Mouse (Mus musculus): ENCODE measurements at regions not wholly inside any gene's neighbourhood (a gene's known extent, or its start where the extent isn't known, plus 50 kb on each side); places are given as distances from the start of the nearest gene placed in this dataset.

GRCm38 (mm10) chr8:26650287-26650686 is 326.8 kb upstream of the Zfp703 start:
- TF ChIP-seq CTCF (IDR thresholded peaks at IDR 0.05; ENCODE audit: low read depth): no peak
- no peak overlapping the region for H3K4me2 ChIP-seq (ENCODE audit: low read depth)
- ATAC-seq (no peak), DNase-seq (no peak)
- no peak overlapping the region for H3K4me3 ChIP-seq (ENCODE audit: low read depth, low read length)
- no peaks in the 10 kb centered on the region for H3K36me3 ChIP-seq (ENCODE audit: insufficient read depth)
- H3K9me3 ChIP-seq (ENCODE audit: low read length): no peaks in the 10 kb centered on the region
- no peak overlapping the region for H3K27ac ChIP-seq (ENCODE audit: low read depth, low read length)
- H3K27me3 ChIP-seq (ENCODE audit: insufficient read depth, low read length): no peaks in the 10 kb centered on the region
- no peak overlapping the region for H3K9ac ChIP-seq
- no peaks in the 10 kb centered on the region for H3K4me1 ChIP-seq (ENCODE audit: insufficient read depth)
- 20% methylated on average over 1 of the region's 1 CpGs for WGBS

GRCm38 (mm10) chr8:26655897-26656296 is 321.2 kb upstream of the Zfp703 start:
- Histone ChIP-seq H3K36me3 (ENCODE audit: insufficient read depth) (no peaks in the 10 kb centered on the region), H3K4me3 (ENCODE audit: low read depth, low read length) (no peak overlapping the region), H3K9ac (no peak overlapping the region), H3K9me3 (ENCODE audit: low read length) (no peaks in the 10 kb centered on the region), H3K4me2 (ENCODE audit: low read depth) (no peak overlapping the region), H3K27ac (ENCODE audit: low read depth, low read length) (no peak overlapping the region), H3K27me3 (ENCODE audit: insufficient read depth, low read length) (no peaks in the 10 kb centered on the region), H3K4me1 (ENCODE audit: insufficient read depth) (0 out of 2 replicates have a peak, but pooled peaks cover 4% of the 10 kb centered on the region)
- no peak for TF ChIP-seq CTCF (IDR thresholded peaks at IDR 0.05; ENCODE audit: low read depth)
- ATAC-seq: no peak
- WGBS: 82% methylated on average over 8 of the region's 8 CpGs
- no peak for DNase-seq

- 72% methylated on average over 13 of the region's 13 CpGs for WGBS
Measured at GRCm38 (mm10) chr8:26656310-26657075, 320.6 kb upstream of the Zfp703 start.

GRCm38 (mm10) chr8:26659381-26659780 is 317.7 kb upstream of the Zfp703 start:
- H3K36me3 ChIP-seq (ENCODE audit: insufficient read depth): no peaks in the 10 kb centered on the region

More at GRCm38 (mm10) chr8:26656310-26657075, 320.6 kb upstream of the Zfp703 start:
- Histone ChIP-seq H3K9me3 (ENCODE audit: low read length) (no peaks in the 10 kb centered on the region), H3K9ac (no peak overlapping the region), H3K27me3 (ENCODE audit: insufficient read depth, low read length) (no peaks in the 10 kb centered on the region), H3K36me3 (ENCODE audit: insufficient read depth) (no peaks in the 10 kb centered on the region), H3K27ac (ENCODE audit: low read depth, low read length) (no peak overlapping the region), H3K4me1 (ENCODE audit: insufficient read depth) (0 out of 2 replicates have a peak, but pooled peaks cover 4% of the 10 kb centered on the region), H3K4me3 (ENCODE audit: low read depth, low read length) (no peak overlapping the region), H3K4me2 (ENCODE audit: low read depth) (no peak overlapping the region)
- no peak for TF ChIP-seq CTCF (IDR thresholded peaks at IDR 0.05; ENCODE audit: low read depth)
- no peak for ATAC-seq
- no peak for DNase-seq

GRCm38 (mm10) chr8:26669541-26669940 is 307.6 kb upstream of the Zfp703 start:
- Histone ChIP-seq H3K9me3 (ENCODE audit: low read length) (no peaks in the 10 kb centered on the region), H3K4me3 (ENCODE audit: low read depth, low read length) (no peak overlapping the region), H3K27ac (ENCODE audit: low read depth, low read length) (no peak overlapping the region), H3K4me2 (ENCODE audit: low read depth) (no peak overlapping the region), H3K27me3 (ENCODE audit: insufficient read depth, low read length) (no peaks in the 10 kb centered on the region), H3K36me3 (ENCODE audit: insufficient read depth) (no peaks in the 10 kb centered on the region), H3K9ac (no peak overlapping the region), H3K4me1 (ENCODE audit: insufficient read depth) (no peaks in the 10 kb centered on the region)
- no peak for TF ChIP-seq CTCF (IDR thresholded peaks at IDR 0.05; ENCODE audit: low read depth)
- ATAC-seq: no peak
- WGBS: 90% methylated on average over 3 of the region's 3 CpGs
- DNase-seq: no peak

More at GRCm38 (mm10) chr8:26659381-26659780, 317.7 kb upstream of the Zfp703 start:
- H3K9me3 ChIP-seq (ENCODE audit: low read length): no peaks in the 10 kb centered on the region
- 0 out of 2 replicates have a peak, but pooled peaks cover 4% of the 10 kb centered on the region for H3K4me1 ChIP-seq (ENCODE audit: insufficient read depth)
- DNase-seq (no peak), ATAC-seq (no peak)
- peak; percentile 38; the same call in 1 of the 2 replicates for TF ChIP-seq CTCF (IDR thresholded peaks at IDR 0.05; ENCODE audit: low read depth)
- H3K27ac ChIP-seq (ENCODE audit: low read depth, low read length): no peak overlapping the region
- WGBS: 33% methylated on average over 1 of the region's 1 CpGs
- no peaks in the 10 kb centered on the region for H3K27me3 ChIP-seq (ENCODE audit: insufficient read depth, low read length)
- no peak overlapping the region for H3K9ac ChIP-seq
- H3K4me2 ChIP-seq (ENCODE audit: low read depth): no peak overlapping the region
- H3K4me3 ChIP-seq (ENCODE audit: low read depth, low read length): no peak overlapping the region

GRCm38 (mm10) chr8:26672486-26673395 is 304.4 kb upstream of the Zfp703 start:
- DNase-seq (no peak), ATAC-seq (no peak)
- H3K27ac ChIP-seq (ENCODE audit: low read depth, low read length): no peak overlapping the region
- H3K4me3 ChIP-seq (ENCODE audit: low read depth, low read length): no peak overlapping the region
- H3K27me3 ChIP-seq (ENCODE audit: insufficient read depth, low read length): no peaks in the 10 kb centered on the region
- no peaks in the 10 kb centered on the region for H3K36me3 ChIP-seq (ENCODE audit: insufficient read depth)
- no peak overlapping the region for H3K9ac ChIP-seq
- H3K4me1 ChIP-seq (ENCODE audit: insufficient read depth): peaks cover 4% of the 10 kb centered on the region; the same call in 1 of the 2 replicates
- no peaks in the 10 kb centered on the region for H3K9me3 ChIP-seq (ENCODE audit: low read length)
- no peak overlapping the region for H3K4me2 ChIP-seq (ENCODE audit: low read depth)
- no peak for TF ChIP-seq CTCF (IDR thresholded peaks at IDR 0.05; ENCODE audit: low read depth)
- 41% methylated on average over 9 of the region's 9 CpGs for WGBS
